Mouse (Mus musculus): ENCODE results near the gene Gm49378. TPM values are rescaled to one million over a fixed set of nuclear protein-coding genes. Genes with fewer than 3 reads are reported as not detected.

The Gm49378 gene
- polyA plus RNA-seq, 1 experiment from 2014 or later: 1.1 TPM

DNA sequence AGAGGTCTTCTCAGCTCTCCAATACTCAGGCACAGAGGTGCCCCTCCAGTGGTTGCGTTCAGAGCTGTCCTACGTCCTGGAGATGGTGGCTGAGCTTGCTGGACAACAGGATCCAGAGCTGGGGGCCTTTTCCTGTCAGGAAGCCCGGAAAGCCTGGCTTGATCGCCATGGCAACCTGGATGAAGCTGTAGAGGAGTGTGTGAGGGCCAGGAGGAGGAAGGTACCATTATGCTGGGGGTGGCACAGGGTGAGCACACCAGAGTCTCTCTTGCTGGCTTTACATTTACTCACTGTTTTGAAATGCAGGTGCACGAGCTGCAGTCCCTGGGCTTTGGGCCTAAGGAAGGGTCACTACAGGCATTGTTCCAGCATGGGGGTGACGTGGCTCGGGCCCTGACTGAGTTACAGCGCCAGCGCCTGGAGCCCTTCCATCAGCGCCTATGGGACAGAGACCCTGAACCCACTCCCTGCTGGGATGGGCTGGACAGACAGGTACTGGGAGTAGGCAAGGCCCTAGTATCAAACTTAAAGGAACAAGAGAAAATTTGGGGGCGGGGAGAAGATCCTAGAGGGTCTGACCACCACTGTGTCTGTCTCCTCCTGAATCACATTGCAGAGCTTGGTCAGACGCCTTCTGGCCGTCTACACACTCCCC lies 41.5 kb downstream of the Gm49378 start:
- peak; percentile 29 for DNase-seq (ENCODE audit: low spot score)
- WGBS: 74% methylated on average over 13 of the region's 13 CpGs
- H3K36me3 ChIP-seq: peaks cover 78% of the 10 kb centered on the region

GRCm38 (mm10) chr14:55592226-55592625 lies 45.5 kb downstream of the Gm49378 start:
- no peaks in the 10 kb centered on the region for H3K9me3 ChIP-seq (replicated peaks)
- DNase-seq (ENCODE audit: low spot score): no peak
- peaks cover 40% of the 10 kb centered on the region for H3K4me1 ChIP-seq
- peak overlapping the region; percentile 95 for H3K4me3 ChIP-seq
- H3K27ac ChIP-seq (replicated peaks): peak overlapping the region; percentile 93
- no peaks in the 10 kb centered on the region for H3K27me3 ChIP-seq (ENCODE audit: low read depth, poor library complexity, severe bottlenecking)
- peaks cover 60% of the 10 kb centered on the region for H3K36me3 ChIP-seq
- WGBS: 13% methylated on average over 16 of the region's 16 CpGs

More for the DNA sequence above, 41.5 kb downstream of the Gm49378 start:
- H3K27me3 ChIP-seq (ENCODE audit: low read depth, poor library complexity, severe bottlenecking): no peaks in the 10 kb centered on the region
- H3K4me1 ChIP-seq: peaks cover 25% of the 10 kb centered on the region
- H3K9me3 ChIP-seq (replicated peaks): no peaks in the 10 kb centered on the region
- no peak overlapping the region for H3K27ac ChIP-seq (replicated peaks)
- no peak overlapping the region for H3K4me3 ChIP-seq

DNA sequence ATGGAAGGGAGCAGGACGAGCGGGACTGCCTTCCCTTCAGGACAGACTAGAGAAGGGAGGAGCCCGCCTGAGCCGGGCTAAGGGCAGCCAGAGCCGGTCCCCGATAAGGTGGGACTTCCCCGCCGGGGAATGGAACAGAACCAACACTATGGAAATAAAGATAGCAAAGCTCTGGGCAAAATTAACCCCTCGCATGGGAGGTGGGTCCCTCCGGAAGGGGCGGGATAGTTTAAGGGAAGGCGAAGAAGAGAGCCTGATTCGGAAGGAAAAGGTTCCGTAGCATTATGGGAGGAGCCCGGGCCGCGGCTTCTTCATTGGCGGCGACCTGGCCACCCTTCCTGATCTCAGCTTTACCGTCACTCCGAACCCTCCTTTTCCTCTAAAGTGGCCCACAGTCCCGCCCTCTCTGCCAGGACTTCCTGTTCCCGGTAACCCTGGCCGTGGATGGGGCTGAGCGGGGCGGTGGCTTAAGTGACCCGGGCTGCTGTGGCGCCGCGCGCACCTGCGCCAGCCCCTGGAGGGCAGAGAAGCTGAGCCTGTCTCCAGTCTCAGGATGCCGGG lies 46.3 kb downstream of the Gm49378 start, which contains the start of gene Rnf31:
Rnf31 (plus strand) TSS at position 378 of the 561 bp plus-strand sequence.
- Histone ChIP-seq H3K9me3 (replicated peaks) (no peaks in the 10 kb centered on the region), H3K27ac (replicated peaks) (peak within 1 kb of the TSS; percentile 93), H3K36me3 (peaks cover 56% of the 10 kb centered on the region), H3K4me1 (peaks cover 40% of the 10 kb centered on the region), H3K4me3 (peak within 1 kb of the TSS; percentile 95), H3K27me3 (ENCODE audit: low read depth, poor library complexity, severe bottlenecking) (no peaks in the 10 kb centered on the region)
- WGBS: under 1% methylated on average over 33 of the region's 33 CpGs
- DNase-seq (ENCODE audit: low spot score): peak; percentile 91

- peak; percentile 92 for DNase-seq (ENCODE audit: low spot score)
- H3K27ac ChIP-seq (replicated peaks): peak within 1 kb of the TSS; percentile 93
- WGBS: 2% methylated on average over 22 of the region's 22 CpGs
Observed at GRCm38 (mm10) chr14:55590748-55591330, 46.9 kb downstream of the Gm49378 start, which contains the start of gene Psme2. Gene Psme2, minus strand, starts transcription at chr14:55591113.

DNA sequence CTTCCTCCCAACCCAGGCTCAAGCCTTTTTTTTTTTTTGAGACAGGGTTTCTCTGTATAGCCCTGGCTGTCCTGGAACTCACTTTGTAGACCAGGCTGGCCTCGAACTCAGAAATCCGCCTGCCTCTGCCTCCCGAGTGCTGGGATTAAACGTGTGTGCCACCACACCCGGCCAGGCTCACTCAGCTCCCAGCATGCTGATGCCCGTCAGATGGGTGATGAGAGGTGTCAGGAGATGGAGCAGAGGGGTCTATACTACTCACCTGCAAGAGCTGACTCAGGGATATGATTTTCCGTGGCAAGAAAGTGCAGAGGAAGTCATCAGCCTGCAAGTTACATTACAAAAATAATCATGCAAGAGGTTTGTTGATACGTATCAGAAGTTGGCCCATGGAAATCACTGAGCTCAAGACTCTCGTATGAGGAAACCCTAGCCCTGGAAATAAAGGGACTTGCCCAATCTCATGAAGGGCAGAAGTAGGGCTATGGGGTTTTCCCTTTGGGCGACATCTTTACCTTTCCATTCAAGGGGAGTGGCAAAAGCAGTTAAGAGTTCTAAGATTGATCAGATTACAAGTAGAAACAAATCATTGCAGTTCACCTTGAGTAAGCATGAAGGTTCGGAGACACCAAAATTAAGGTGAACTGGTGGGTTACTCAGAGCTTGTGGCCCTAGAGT lies 47.8 kb downstream of the Gm49378 start:
- WGBS: 91% methylated on average over 11 of the region's 11 CpGs

More at GRCm38 (mm10) chr14:55590748-55591330, 46.9 kb downstream of the Gm49378 start, which contains the start of gene Psme2:
- H3K4me1 ChIP-seq: peaks cover 37% of the 10 kb centered on the region
- no peaks in the 10 kb centered on the region for H3K9me3 ChIP-seq (replicated peaks)
- no peaks in the 10 kb centered on the region for H3K27me3 ChIP-seq (ENCODE audit: low read depth, poor library complexity, severe bottlenecking)
- H3K4me3 ChIP-seq: peak within 1 kb of the TSS; percentile 95
- peaks cover 50% of the 10 kb centered on the region for H3K36me3 ChIP-seq

GRCm38 (mm10) chr14:55589271-55589670 lies 48.4 kb downstream of the Gm49378 start:
- Histone ChIP-seq H3K9me3 (replicated peaks) (no peaks in the 10 kb centered on the region), H3K4me3 (peak overlapping the region; percentile 18; the same call in 1 of the 2 replicates), H3K27me3 (ENCODE audit: low read depth, poor library complexity, severe bottlenecking) (peaks cover 7% of the 10 kb centered on the region), H3K4me1 (peaks cover 48% of the 10 kb centered on the region), H3K36me3 (peaks cover 34% of the 10 kb centered on the region), H3K27ac (replicated peaks) (no peak overlapping the region)
- WGBS: 89% methylated on average over 5 of the region's 5 CpGs
- DNase-seq (ENCODE audit: low spot score): no peak

More for the DNA sequence above, 47.8 kb downstream of the Gm49378 start:
- no peak for DNase-seq (ENCODE audit: low spot score)
- Histone ChIP-seq H3K4me1 (peaks cover 42% of the 10 kb centered on the region), H3K27ac (replicated peaks) (peak overlapping the region; percentile 93), H3K9me3 (replicated peaks) (no peaks in the 10 kb centered on the region), H3K27me3 (ENCODE audit: low read depth, poor library complexity, severe bottlenecking) (peaks cover under 1% of the 10 kb centered on the region; the same call in 1 of the 2 replicates), H3K36me3 (peaks cover 41% of the 10 kb centered on the region), H3K4me3 (peak overlapping the region; percentile 95)

DNA sequence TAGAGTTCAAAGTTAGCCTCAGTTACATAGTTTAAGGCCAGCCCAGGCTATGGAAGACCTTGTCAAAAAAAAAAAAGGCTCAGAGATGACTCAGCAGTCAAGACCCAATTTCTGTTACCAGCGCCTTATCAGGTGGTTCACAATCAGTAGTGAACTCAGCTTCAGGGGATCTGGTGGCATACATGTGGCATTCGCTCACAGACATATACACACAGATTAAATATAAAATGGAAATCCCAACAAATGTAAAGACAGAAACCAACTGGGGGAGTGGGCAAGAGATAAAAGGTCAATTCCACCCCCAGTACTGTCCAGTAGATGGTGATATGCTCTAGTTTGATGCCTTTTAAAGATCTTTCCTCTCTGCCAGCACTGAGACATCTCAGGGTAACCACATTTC lies 51.5 kb downstream of the Gm49378 start:
- Histone ChIP-seq H3K4me1 (peaks cover 30% of the 10 kb centered on the region), H3K4me3 (no peak overlapping the region), H3K27ac (replicated peaks) (no peak overlapping the region), H3K27me3 (ENCODE audit: low read depth, poor library complexity, severe bottlenecking) (peaks cover 17% of the 10 kb centered on the region), H3K36me3 (peaks cover 37% of the 10 kb centered on the region), H3K9me3 (replicated peaks) (no peaks in the 10 kb centered on the region)
- WGBS: 91% methylated on average over 2 of the region's 2 CpGs
- no peak for DNase-seq (ENCODE audit: low spot score)

DNA sequence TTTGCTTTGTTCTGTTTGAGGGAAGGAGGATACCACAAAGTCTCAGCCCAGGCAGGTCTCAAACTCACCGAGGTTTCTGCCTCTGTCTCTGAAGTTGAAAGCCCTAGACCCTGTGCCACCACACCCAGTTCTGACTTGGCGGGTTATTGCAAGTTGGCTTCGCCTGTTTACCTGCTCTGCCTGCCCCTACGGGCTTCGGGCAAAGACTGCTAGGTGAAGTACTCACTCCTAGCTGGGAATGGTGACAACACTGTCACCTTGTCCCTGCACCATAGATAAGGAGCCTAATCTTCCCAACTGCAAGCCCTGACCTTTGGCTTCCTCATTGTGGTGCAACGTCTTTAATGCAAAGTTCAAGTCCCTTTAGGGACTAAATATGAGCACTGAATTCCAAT lies 52.1 kb downstream of the Gm49378 start:
- 65% methylated on average over 6 of the region's 6 CpGs for WGBS
- Histone ChIP-seq H3K4me3 (peak overlapping the region; percentile 68; the same call in 1 of the 2 replicates), H3K27ac (replicated peaks) (no peak overlapping the region), H3K4me1 (peaks cover 24% of the 10 kb centered on the region), H3K27me3 (ENCODE audit: low read depth, poor library complexity, severe bottlenecking) (peaks cover 17% of the 10 kb centered on the region), H3K36me3 (peaks cover 43% of the 10 kb centered on the region), H3K9me3 (replicated peaks) (no peaks in the 10 kb centered on the region)
- no peak for DNase-seq (ENCODE audit: low spot score)

DNA sequence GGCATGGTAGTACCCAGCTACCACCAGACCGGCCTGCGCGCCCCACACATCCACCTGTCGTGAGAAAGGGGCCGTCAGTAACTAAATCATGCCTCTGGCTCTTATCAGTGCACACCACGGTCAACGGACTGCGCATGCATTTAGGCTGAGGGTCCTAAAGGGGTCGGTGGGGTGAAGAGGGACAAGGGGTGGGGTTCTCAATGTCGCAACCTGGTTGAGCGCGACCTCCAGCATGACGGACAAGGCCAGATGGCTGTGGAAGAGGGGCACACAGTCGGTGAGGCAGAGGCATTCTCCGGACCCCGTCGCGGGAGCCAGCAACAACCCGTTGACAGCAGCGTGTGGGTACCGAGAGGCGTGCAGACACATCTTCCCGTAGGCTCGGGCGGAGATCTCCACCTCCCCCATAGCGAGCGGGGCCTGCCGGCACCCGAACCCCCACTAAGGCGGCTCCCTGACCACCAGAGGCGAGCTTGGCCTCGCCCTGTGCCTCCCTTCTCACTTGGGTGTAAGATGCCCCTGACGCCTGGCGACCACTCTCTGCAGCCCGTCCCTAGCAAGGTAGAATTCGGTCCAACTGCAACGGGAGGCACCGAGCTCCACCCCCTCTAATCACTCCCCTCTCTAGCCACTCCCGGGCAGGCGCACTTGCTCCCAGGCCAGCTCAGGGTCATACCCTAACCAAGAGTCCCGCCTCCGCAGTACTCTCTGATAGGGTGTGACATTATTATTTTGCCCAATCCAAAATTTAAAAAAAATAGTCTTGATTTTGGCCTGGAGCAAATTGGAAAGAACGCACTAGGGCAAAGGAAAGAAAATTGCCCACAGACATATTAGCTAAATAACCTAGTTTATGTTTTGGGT lies 52.8 kb downstream of the Gm49378 start, which contains the start of gene Emc9:
Emc9 (minus strand) TSS at position 601 of the 864 bp plus-strand sequence.
- no peaks in the 10 kb centered on the region for H3K9me3 ChIP-seq (replicated peaks)
- peak within 1 kb of the TSS; percentile 79 for H3K27ac ChIP-seq (replicated peaks)
- WGBS: 2% methylated on average over 43 of the region's 43 CpGs

GRCm38 (mm10) chr14:55584303-55584701 lies 53.4 kb downstream of the Gm49378 start:
- Histone ChIP-seq H3K27me3 (ENCODE audit: low read depth, poor library complexity, severe bottlenecking) (peaks cover 17% of the 10 kb centered on the region), H3K27ac (replicated peaks) (peak overlapping the region; percentile 79), H3K4me1 (peaks cover 15% of the 10 kb centered on the region), H3K36me3 (peaks cover 52% of the 10 kb centered on the region), H3K4me3 (peak overlapping the region; percentile 68), H3K9me3 (replicated peaks) (no peaks in the 10 kb centered on the region)
- 40% methylated on average over 5 of the region's 5 CpGs for WGBS
- DNase-seq (ENCODE audit: low spot score): no peak

More for the DNA sequence above, 52.8 kb downstream of the Gm49378 start, which contains the start of gene Emc9:
- peaks cover 18% of the 10 kb centered on the region for H3K4me1 ChIP-seq
- peak; percentile 69 for DNase-seq (ENCODE audit: low spot score)
- H3K4me3 ChIP-seq: peak within 1 kb of the TSS; percentile 68
- peaks cover 49% of the 10 kb centered on the region for H3K36me3 ChIP-seq
- H3K27me3 ChIP-seq (ENCODE audit: low read depth, poor library complexity, severe bottlenecking): peaks cover 17% of the 10 kb centered on the region

DNA sequence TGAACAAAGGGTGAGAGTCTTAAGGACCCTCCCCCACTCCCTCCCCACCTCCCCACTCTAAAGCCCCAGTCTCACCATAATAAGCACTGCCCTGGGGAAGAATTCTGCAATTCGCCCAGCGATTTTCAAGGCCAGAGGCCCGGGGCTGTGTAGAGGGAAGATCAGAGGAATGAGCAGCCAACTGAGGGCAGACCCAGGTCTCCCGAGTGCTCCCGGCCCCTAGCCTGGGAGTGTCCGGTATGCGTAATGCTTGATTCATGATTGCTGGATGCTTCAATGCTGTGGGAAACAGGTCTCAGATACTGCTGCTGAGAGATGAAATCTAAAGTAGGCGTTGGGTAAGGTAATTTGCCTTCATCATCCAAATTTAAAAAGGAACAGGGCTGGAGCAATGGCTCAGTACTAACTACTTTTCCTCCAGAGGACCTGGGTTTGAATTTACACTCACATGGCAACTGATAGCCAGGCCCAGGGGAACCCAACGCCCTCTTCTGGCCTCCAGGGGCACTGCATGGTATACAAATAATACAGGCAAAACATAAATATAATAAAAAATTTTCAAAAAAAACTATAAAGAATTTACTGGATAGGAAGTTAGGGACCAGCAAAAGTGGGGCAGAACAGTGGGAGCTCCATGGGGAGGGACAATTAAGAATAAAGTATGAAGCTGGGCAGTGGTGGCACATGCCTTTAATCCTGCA lies 55.6 kb downstream of the Gm49378 start:
- peaks cover 17% of the 10 kb centered on the region for H3K27me3 ChIP-seq (ENCODE audit: low read depth, poor library complexity, severe bottlenecking)
- H3K4me3 ChIP-seq: no peak overlapping the region
- H3K27ac ChIP-seq (replicated peaks): no peak overlapping the region
- peaks cover 31% of the 10 kb centered on the region for H3K36me3 ChIP-seq
- H3K4me1 ChIP-seq: peaks cover 30% of the 10 kb centered on the region
- no peak for DNase-seq (ENCODE audit: low spot score)
- H3K9me3 ChIP-seq (replicated peaks): no peaks in the 10 kb centered on the region
- WGBS: 82% methylated on average over 9 of the region's 9 CpGs
